Mouse (Mus musculus) liver, embryonic 16.5 days (tissue): ENCODE measurements at regions not wholly inside any gene's neighbourhood (a gene's known extent, or its start where the extent isn't known, plus 50 kb on each side); places are given as distances from the start of the nearest gene placed in this dataset.
A peak's percentile ranks its signal among the peaks of the same experiment; 100 is the strongest.

Experiments
- ATAC-seq: fragments of 200-750 bp; cut with Nextera tagmentation; 2 replicates; pipeline ENCODE4 v1.8.0; 2017; ENCODE audit warnings: low read depth, mild to moderate bottlenecking, moderate number of reproducible peaks, moderate library complexity
- H3K27ac ChIP-seq: fragments of 300-500 bp; sonication (generic); 2 replicates; pipeline ENCODE4 v1.5.1; 2014; ENCODE audit warnings: mild to moderate bottlenecking, low read length
- H3K27me3 ChIP-seq: fragments of 300-500 bp; sonication (generic); 2 replicates; pipeline ENCODE4 v1.6.1; 2014; ENCODE audit warnings: low read depth, low read length, mixed read lengths; ENCODE audit not compliant: control insufficient read depth, insufficient read depth
- H3K36me3 ChIP-seq: fragments of 300-500 bp; sonication (generic); 2 replicates; pipeline ENCODE4 v1.6.1; 2014; ENCODE audit warnings: mild to moderate bottlenecking; ENCODE audit not compliant: control insufficient read depth, insufficient read depth
- H3K4me1 ChIP-seq: fragments of 300-500 bp; sonication (generic); 2 replicates; pipeline ENCODE4 v1.6.1; 2014; ENCODE audit warnings: low read depth, low read length, mixed read lengths; ENCODE audit not compliant: control insufficient read depth
- H3K4me2 ChIP-seq: fragments of 300-500 bp; sonication (generic); 2 replicates; pipeline ENCODE4 v1.6.1; 2014; ENCODE audit warnings: low read depth, low read length, mixed read lengths
- H3K4me3 ChIP-seq: fragments of 300-500 bp; sonication (generic); 2 replicates; pipeline ENCODE4 v1.5.1; 2014; ENCODE audit warnings: low read depth, mild to moderate bottlenecking, low read length
- H3K9ac ChIP-seq: fragments of 300-500 bp; sonication (generic); 2 replicates; pipeline ENCODE4 v1.6.1; 2014; ENCODE audit warnings: low read depth, low read length
- H3K9me3 ChIP-seq: fragments of 300-500 bp; sonication (generic); replicated peaks from 2 replicates; pipeline ENCODE4 v1.6.1; 2016; ENCODE audit warnings: low read length; ENCODE audit not compliant: control insufficient read depth
- WGBS: fragments of 180-500 bp; shearing (Covaris S2); extraction: QIAGEN DNeasy Blood & Tissue Kit; methylation state at CpG from one replicate; pipeline ENCODE4 v1.1.7; 2014; ENCODE audit not compliant: insufficient replicate concordance; 5-methylcytosine and 5-hydroxymethylcytosine counted together

- WGBS = 44% methylated on average over 12 of the region's 12 CpGs
- Histone ChIP-seq H3K27ac (no peak overlapping the region), H3K4me2 (peak overlapping the region; percentile 17; the same call in 1 of the 2 replicates), H3K4me3 (no peak overlapping the region), H3K9me3 (no peaks in the 10 kb centered on the region), H3K9ac (no peak overlapping the region), H3K4me1 (peaks cover 7% of the 10 kb centered on the region; the same call in 1 of the 2 replicates), H3K36me3 (no peaks in the 10 kb centered on the region), H3K27me3 (no peaks in the 10 kb centered on the region)
- peak; percentile 83 for ATAC-seq
These were observed 107.0 kb upstream of the Magi3 start for GRCm38 (mm10) chr3:104327034-104327729.

- no peak overlapping the region for H3K4me2 ChIP-seq
- H3K4me3 ChIP-seq = no peak overlapping the region
- H3K36me3 ChIP-seq = no peaks in the 10 kb centered on the region
- H3K27ac ChIP-seq = no peak overlapping the region
- H3K4me1 ChIP-seq = peaks cover 7% of the 10 kb centered on the region; the same call in 1 of the 2 replicates
- no peak for ATAC-seq
- 48% methylated on average over 2 of the region's 2 CpGs for WGBS
- no peak overlapping the region for H3K9ac ChIP-seq
- H3K27me3 ChIP-seq = no peaks in the 10 kb centered on the region
- H3K9me3 ChIP-seq = no peaks in the 10 kb centered on the region
These were observed 102.4 kb upstream of the Magi3 start for GRCm38 (mm10) chr3:104322591-104322990.

- Histone ChIP-seq H3K9me3 (no peaks in the 10 kb centered on the region), H3K4me1 (no peaks in the 10 kb centered on the region), H3K27ac (no peak overlapping the region), H3K9ac (no peak overlapping the region), H3K36me3 (no peaks in the 10 kb centered on the region), H3K27me3 (no peaks in the 10 kb centered on the region), H3K4me2 (no peak overlapping the region), H3K4me3 (no peak overlapping the region)
- no peak for ATAC-seq
- 48% methylated on average over 4 of the region's 4 CpGs for WGBS
These were observed 100.2 kb upstream of the Magi3 start for GRCm38 (mm10) chr3:104320404-104320803.

DNA sequence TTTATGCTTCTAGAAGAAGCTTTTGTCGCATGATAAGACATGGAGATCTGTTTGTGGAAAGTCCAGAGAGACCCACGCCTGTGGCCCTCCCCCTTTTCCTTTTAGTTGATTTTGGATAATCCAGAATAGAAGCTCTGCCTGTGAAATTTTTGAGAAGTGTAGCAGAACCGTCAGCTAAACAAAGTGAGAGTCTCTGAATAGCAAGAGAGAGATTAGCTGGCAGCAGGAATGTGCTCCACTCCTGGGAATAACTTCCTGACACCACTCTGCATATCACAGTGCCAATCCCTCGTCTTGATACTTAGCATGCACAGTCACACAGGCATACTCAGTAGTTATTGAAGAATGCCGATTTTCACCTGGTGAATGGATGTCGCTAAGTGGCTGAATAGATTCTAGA is 99.2 kb upstream of the Magi3 start:
- H3K27me3 ChIP-seq = no peaks in the 10 kb centered on the region
- no peak overlapping the region for H3K4me3 ChIP-seq
- H3K9ac ChIP-seq = no peak overlapping the region
- WGBS = 38% methylated on average over 6 of the region's 6 CpGs
- H3K36me3 ChIP-seq = no peaks in the 10 kb centered on the region
- H3K27ac ChIP-seq = no peak overlapping the region
- ATAC-seq = no peak
- no peaks in the 10 kb centered on the region for H3K4me1 ChIP-seq
- no peak overlapping the region for H3K4me2 ChIP-seq
- H3K9me3 ChIP-seq = no peaks in the 10 kb centered on the region

GRCm38 (mm10) chr3:104318911-104319310 is 98.7 kb upstream of the Magi3 start:
- 21% methylated on average over 8 of the region's 8 CpGs for WGBS
- H3K4me3 ChIP-seq = no peak overlapping the region
- H3K27me3 ChIP-seq = no peaks in the 10 kb centered on the region
- H3K36me3 ChIP-seq = no peaks in the 10 kb centered on the region
- no peaks in the 10 kb centered on the region for H3K4me1 ChIP-seq
- no peaks in the 10 kb centered on the region for H3K9me3 ChIP-seq
- H3K9ac ChIP-seq = no peak overlapping the region
- H3K4me2 ChIP-seq = no peak overlapping the region
- no peak for ATAC-seq
- H3K27ac ChIP-seq = no peak overlapping the region

- Histone ChIP-seq H3K4me2 (no peak overlapping the region), H3K4me1 (no peaks in the 10 kb centered on the region), H3K27me3 (no peaks in the 10 kb centered on the region), H3K27ac (no peak overlapping the region), H3K4me3 (no peak overlapping the region), H3K9me3 (no peaks in the 10 kb centered on the region), H3K36me3 (no peaks in the 10 kb centered on the region), H3K9ac (no peak overlapping the region)
- WGBS = 71% methylated on average over 4 of the region's 4 CpGs
- no peak for ATAC-seq
These were observed 97.4 kb upstream of the Magi3 start for GRCm38 (mm10) chr3:104317528-104317927.

DNA sequence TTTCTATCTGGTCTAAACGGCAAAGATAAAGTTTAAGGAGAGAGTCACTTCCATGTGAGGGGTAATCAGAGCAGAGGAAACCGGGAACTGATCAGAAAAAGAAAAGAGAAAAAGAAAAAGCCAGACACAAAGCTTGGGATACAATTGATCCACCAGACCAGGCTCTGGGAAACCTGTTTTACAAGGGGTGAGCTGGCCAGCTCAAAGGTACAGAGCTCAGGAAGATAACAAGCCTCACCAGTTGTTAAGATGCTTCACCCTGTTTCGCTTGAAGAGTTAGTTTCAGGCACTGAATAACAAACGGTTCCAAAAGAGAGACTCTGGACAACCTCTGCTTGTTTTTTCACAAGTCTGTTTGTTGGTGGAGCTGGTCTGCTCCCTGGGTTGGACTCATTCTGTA is 92.9 kb upstream of the Magi3 start:
- Histone ChIP-seq H3K36me3 (no peaks in the 10 kb centered on the region), H3K27ac (no peak overlapping the region), H3K4me3 (no peak overlapping the region), H3K9ac (no peak overlapping the region), H3K9me3 (no peaks in the 10 kb centered on the region), H3K4me2 (no peak overlapping the region), H3K27me3 (no peaks in the 10 kb centered on the region), H3K4me1 (no peaks in the 10 kb centered on the region)
- ATAC-seq = no peak
- WGBS = 49% methylated on average over 4 of the region's 4 CpGs

- no peaks in the 10 kb centered on the region for H3K36me3 ChIP-seq
- no peak overlapping the region for H3K9ac ChIP-seq
- H3K4me2 ChIP-seq = no peak overlapping the region
- no peak overlapping the region for H3K4me3 ChIP-seq
- H3K27ac ChIP-seq = no peak overlapping the region
- 53% methylated on average over 1 of the region's 1 CpGs for WGBS
- no peaks in the 10 kb centered on the region for H3K9me3 ChIP-seq
- ATAC-seq = no peak
- H3K27me3 ChIP-seq = no peaks in the 10 kb centered on the region
- no peaks in the 10 kb centered on the region for H3K4me1 ChIP-seq
These were observed 86.8 kb upstream of the Magi3 start for GRCm38 (mm10) chr3:104306961-104307360.

- no peaks in the 10 kb centered on the region for H3K9me3 ChIP-seq
- H3K4me3 ChIP-seq = no peak overlapping the region
- H3K27ac ChIP-seq = no peak overlapping the region
- no peaks in the 10 kb centered on the region for H3K27me3 ChIP-seq
- 40% methylated on average over 12 of the region's 12 CpGs for WGBS
- H3K4me1 ChIP-seq = no peaks in the 10 kb centered on the region
- no peak for ATAC-seq
- H3K36me3 ChIP-seq = no peaks in the 10 kb centered on the region
- no peak overlapping the region for H3K9ac ChIP-seq
- H3K4me2 ChIP-seq = no peak overlapping the region
These were observed 85.9 kb upstream of the Magi3 start for GRCm38 (mm10) chr3:104305904-104306563.
